Mouse (Mus musculus) neural tube, embryonic 11.5 days (tissue): ENCODE measurements at regions not wholly inside any gene's neighbourhood (a gene's known extent, or its start where the extent isn't known, plus 50 kb on each side); places are given as distances from the start of the nearest gene placed in this dataset.
A peak's percentile ranks its signal among the peaks of the same experiment; 100 is the strongest.

Source experiments
- ATAC-seq: fragments of 200-750 bp; cut with Nextera tagmentation; 2 replicates; pipeline ENCODE4 v1.8.0; 2017; ENCODE audit warnings: moderate number of reproducible peaks, mild to moderate bottlenecking, moderate TSS enrichment, moderate library complexity; ENCODE audit not compliant: insufficient read depth, low FRiP score, low TSS enrichment
- DNase-seq: peaks from one replicate; pipeline ENCODE4 v3.0.0-alpha.2; 2015; ENCODE audit warnings: low spot score
- H3K27ac ChIP-seq: fragments of 300-500 bp; sonication (generic); 2 replicates; pipeline ENCODE4 v1.5.1; 2014; ENCODE audit warnings: low read depth, mild to moderate bottlenecking, low read length
- H3K27me3 ChIP-seq: fragments of 300-500 bp; sonication (generic); 2 replicates; pipeline ENCODE4 v1.6.1; 2014; ENCODE audit warnings: mild to moderate bottlenecking, low read length, mixed read lengths; ENCODE audit not compliant: control insufficient read depth, insufficient read depth
- H3K36me3 ChIP-seq: fragments of 300-500 bp; sonication (generic); 2 replicates; pipeline ENCODE4 v1.6.1; 2014; ENCODE audit warnings: mild to moderate bottlenecking, low read length, moderate library complexity, mixed read lengths; ENCODE audit not compliant: control insufficient read depth, insufficient read depth
- H3K4me1 ChIP-seq: fragments of 300-500 bp; sonication (generic); 2 replicates; pipeline ENCODE4 v1.6.1; 2014; ENCODE audit warnings: low read length, mixed read lengths; ENCODE audit not compliant: control insufficient read depth, insufficient read depth
- H3K4me2 ChIP-seq: fragments of 300-500 bp; sonication (generic); 2 replicates; pipeline ENCODE4 v1.6.1; 2014; ENCODE audit warnings: low read depth, mild to moderate bottlenecking, moderate library complexity
- H3K4me3 ChIP-seq: fragments of 300-500 bp; sonication (generic); 2 replicates; pipeline ENCODE4 v1.5.1; 2014; ENCODE audit warnings: low read depth, low read length
- H3K9ac ChIP-seq: fragments of 300-500 bp; sonication (generic); 2 replicates; pipeline ENCODE4 v1.6.1; 2014; ENCODE audit warnings: mild to moderate bottlenecking, low read length
- H3K9me3 ChIP-seq: fragments of 300-500 bp; sonication (generic); 2 replicates; pipeline ENCODE4 v1.6.1; 2016; ENCODE audit warnings: low read length; ENCODE audit not compliant: control insufficient read depth
- WGBS: fragments of 180-500 bp; shearing (Covaris S2); extraction: QIAGEN DNeasy Blood & Tissue Kit; methylation state at CpG from one replicate; pipeline ENCODE4 v1.1.7; 2014; 5-methylcytosine and 5-hydroxymethylcytosine counted together

- 71% methylated on average over 5 of the region's 5 CpGs for WGBS
- H3K27me3 ChIP-seq = no peaks in the 10 kb centered on the region
- H3K9me3 ChIP-seq = no peaks in the 10 kb centered on the region
- no peak overlapping the region for H3K4me2 ChIP-seq
- H3K27ac ChIP-seq = no peak overlapping the region
- no peak overlapping the region for H3K4me3 ChIP-seq
- ATAC-seq (no peak), DNase-seq (no peak)
- no peak overlapping the region for H3K9ac ChIP-seq
- H3K36me3 ChIP-seq = no peaks in the 10 kb centered on the region
- no peaks in the 10 kb centered on the region for H3K4me1 ChIP-seq
Observed at GRCm38 (mm10) chr1:105900158-105900557, 90.0 kb upstream of the Zcchc2 start.

GRCm38 (mm10) chr1:105900920-105901319 lies 89.3 kb upstream of the Zcchc2 start:
- Histone ChIP-seq H3K36me3 (no peaks in the 10 kb centered on the region), H3K4me3 (no peak overlapping the region), H3K27ac (no peak overlapping the region), H3K4me1 (no peaks in the 10 kb centered on the region), H3K4me2 (no peak overlapping the region), H3K9ac (no peak overlapping the region), H3K27me3 (no peaks in the 10 kb centered on the region), H3K9me3 (no peaks in the 10 kb centered on the region)
- WGBS = 88% methylated on average over 7 of the region's 7 CpGs
- ATAC-seq (no peak), DNase-seq (no peak)

- no peak overlapping the region for H3K4me3 ChIP-seq
- no peaks in the 10 kb centered on the region for H3K4me1 ChIP-seq
- 71% methylated on average over 8 of the region's 8 CpGs for WGBS
- ATAC-seq = no peak
- no peak overlapping the region for H3K4me2 ChIP-seq
- no peak overlapping the region for H3K9ac ChIP-seq
- H3K27me3 ChIP-seq = no peaks in the 10 kb centered on the region
- no peak overlapping the region for H3K27ac ChIP-seq
- no peak for DNase-seq
- no peaks in the 10 kb centered on the region for H3K36me3 ChIP-seq
- no peaks in the 10 kb centered on the region for H3K9me3 ChIP-seq
Observed at GRCm38 (mm10) chr1:105903286-105904115, 86.7 kb upstream of the Zcchc2 start.

GRCm38 (mm10) chr1:105904737-105905136 lies 85.5 kb upstream of the Zcchc2 start:
- DNase-seq = no peak
- Histone ChIP-seq H3K4me1 (no peaks in the 10 kb centered on the region), H3K4me3 (no peak overlapping the region), H3K9ac (no peak overlapping the region), H3K36me3 (no peaks in the 10 kb centered on the region), H3K27me3 (no peaks in the 10 kb centered on the region), H3K27ac (no peak overlapping the region), H3K4me2 (no peak overlapping the region), H3K9me3 (no peaks in the 10 kb centered on the region)
- WGBS = 92% methylated on average over 3 of the region's 3 CpGs
- ATAC-seq = no peak

- no peak for ATAC-seq
- H3K27ac ChIP-seq = no peak overlapping the region
- H3K27me3 ChIP-seq = no peaks in the 10 kb centered on the region
- H3K4me1 ChIP-seq = no peaks in the 10 kb centered on the region
- 78% methylated on average over 9 of the region's 9 CpGs for whole genome bisulfite sequencing
- H3K4me3 ChIP-seq = no peak overlapping the region
- H3K9ac ChIP-seq = no peak overlapping the region
- H3K4me2 ChIP-seq = no peak overlapping the region
- H3K9me3 ChIP-seq = no peaks in the 10 kb centered on the region
- no peak for DNase-seq
- H3K36me3 ChIP-seq = no peaks in the 10 kb centered on the region
Observed at GRCm38 (mm10) chr1:105905785-105906426, 84.3 kb upstream of the Zcchc2 start.

- Histone ChIP-seq H3K4me3 (no peak overlapping the region), H3K27me3 (no peaks in the 10 kb centered on the region), H3K9ac (no peak overlapping the region), H3K27ac (no peak overlapping the region), H3K36me3 (no peaks in the 10 kb centered on the region), H3K4me1 (no peaks in the 10 kb centered on the region), H3K4me2 (no peak overlapping the region), H3K9me3 (no peaks in the 10 kb centered on the region)
- no peak for DNase-seq
- no peak for ATAC-seq
- WGBS = 83% methylated on average over 2 of the region's 2 CpGs
Observed at GRCm38 (mm10) chr1:105906427-105906798, 83.8 kb upstream of the Zcchc2 start.

GRCm38 (mm10) chr1:105908029-105908876 lies 82.0 kb upstream of the Zcchc2 start:
- Histone ChIP-seq H3K27ac (no peak overlapping the region), H3K9ac (no peak overlapping the region), H3K4me3 (no peak overlapping the region), H3K36me3 (no peaks in the 10 kb centered on the region), H3K4me1 (no peaks in the 10 kb centered on the region), H3K27me3 (no peaks in the 10 kb centered on the region), H3K4me2 (no peak overlapping the region), H3K9me3 (no peaks in the 10 kb centered on the region)
- DNase-seq (no peak), ATAC-seq (peak; percentile 58)
- WGBS = 22% methylated on average over 15 of the region's 15 CpGs

- Histone ChIP-seq H3K4me2 (no peak overlapping the region), H3K9me3 (no peaks in the 10 kb centered on the region), H3K27me3 (no peaks in the 10 kb centered on the region), H3K4me3 (no peak overlapping the region), H3K27ac (no peak overlapping the region), H3K9ac (no peak overlapping the region), H3K4me1 (no peaks in the 10 kb centered on the region), H3K36me3 (no peaks in the 10 kb centered on the region)
- DNase-seq = no peak
- ATAC-seq = no peak
- 71% methylated on average over 3 of the region's 4 CpGs for WGBS
Observed at GRCm38 (mm10) chr1:105909121-105909520, 81.1 kb upstream of the Zcchc2 start.
